Mouse (Mus musculus): Measurements from ENCODE around the gene Nsa2. TPM values are rescaled to one million over a fixed set of nuclear protein-coding genes. Genes with fewer than 3 reads are reported as not detected.
"Not testable (repeated sequence)": the region's sequence is repeated elsewhere in the genome, so short reads cannot be mapped to it uniquely, and the experiment has no call there.

Gene Nsa2
- polyA plus RNA-seq, 1 experiment from 2014 or later: 51.2 TPM

- Histone ChIP-seq H3K4me1 (ENCODE audit: control insufficient read depth, insufficient read depth, low read length) (no peaks in the 10 kb centered on the region), H3K9ac (ENCODE audit: low read depth, low read length) (no peak overlapping the region), H3K27me3 (replicated peaks; ENCODE audit: control insufficient read depth, insufficient read depth, low read length) (no peaks in the 10 kb centered on the region), H3K4me3 (ENCODE audit: low read length) (no peak overlapping the region), H3K9me3 (ENCODE audit: control insufficient read depth, low read length) (no peaks in the 10 kb centered on the region), H3K36me3 (ENCODE audit: control insufficient read depth, insufficient read depth, low read length) (peaks cover 9% of the 10 kb centered on the region), H3K4me2 (ENCODE audit: low read depth, low read length) (no peak overlapping the region), H3K27ac (ENCODE audit: low read length) (peak overlapping the region; percentile 86)
- peak; percentile 97 for ATAC-seq
- WGBS: 65% methylated on average over 10 of the region's 10 CpGs
Observed at GRCm38 (mm10) chr13:97175520-97176264, 38.0 kb upstream of the Nsa2 start.

- WGBS: 61% methylated on average over 4 of the region's 4 CpGs
- H3K4me1 ChIP-seq (ENCODE audit: control insufficient read depth, insufficient read depth, low read length): no peaks in the 10 kb centered on the region
- H3K4me3 ChIP-seq (ENCODE audit: low read length): no peak overlapping the region
- no peak for ATAC-seq
- peaks cover 6% of the 10 kb centered on the region; the same call in 1 of the 2 replicates for H3K36me3 ChIP-seq (ENCODE audit: control insufficient read depth, insufficient read depth, low read length)
- H3K4me2 ChIP-seq (ENCODE audit: low read depth, low read length): no peak overlapping the region
- H3K9me3 ChIP-seq (ENCODE audit: control insufficient read depth, low read length): no peaks in the 10 kb centered on the region
- no peaks in the 10 kb centered on the region for H3K27me3 ChIP-seq (replicated peaks; ENCODE audit: control insufficient read depth, insufficient read depth, low read length)
- no peak overlapping the region for H3K27ac ChIP-seq (ENCODE audit: low read length)
- H3K9ac ChIP-seq (ENCODE audit: low read depth, low read length): no peak overlapping the region
Observed at GRCm38 (mm10) chr13:97145834-97146233, 8.1 kb upstream of the Nsa2 start.

- ATAC-seq: no peak
- Histone ChIP-seq H3K4me3 (ENCODE audit: low read length) (no peak overlapping the region), H3K4me2 (ENCODE audit: low read depth, low read length) (no peak overlapping the region), H3K9me3 (ENCODE audit: control insufficient read depth, low read length) (no peaks in the 10 kb centered on the region), H3K4me1 (ENCODE audit: control insufficient read depth, insufficient read depth, low read length) (peaks cover 6% of the 10 kb centered on the region), H3K27ac (ENCODE audit: low read length) (no peak overlapping the region), H3K36me3 (ENCODE audit: control insufficient read depth, insufficient read depth, low read length) (peaks cover 6% of the 10 kb centered on the region; the same call in 1 of the 2 replicates), H3K9ac (ENCODE audit: low read depth, low read length) (no peak overlapping the region), H3K27me3 (replicated peaks; ENCODE audit: control insufficient read depth, insufficient read depth, low read length) (no peaks in the 10 kb centered on the region)
- WGBS: 80% methylated on average over 7 of the region's 7 CpGs
Observed at GRCm38 (mm10) chr13:97142321-97142720, 4.6 kb upstream of the Nsa2 start.

GRCm38 (mm10) chr13:97138404-97138931 lies 731 bp upstream of the Nsa2 start:
- H3K4me3 ChIP-seq (ENCODE audit: low read length): peak overlapping the region; percentile 65
- H3K27me3 ChIP-seq (replicated peaks; ENCODE audit: control insufficient read depth, insufficient read depth, low read length); H3K4me1 ChIP-seq (ENCODE audit: control insufficient read depth, insufficient read depth, low read length); H3K36me3 ChIP-seq (ENCODE audit: control insufficient read depth, insufficient read depth, low read length); ATAC-seq; H3K9me3 ChIP-seq (ENCODE audit: control insufficient read depth, low read length): not testable (repeated sequence)
- peak overlapping the region; percentile 66 for H3K27ac ChIP-seq (ENCODE audit: low read length)
- 26% methylated on average over 8 of the region's 8 CpGs for WGBS
- peak overlapping the region; percentile 51 for H3K4me2 ChIP-seq (ENCODE audit: low read depth, low read length)
- peak overlapping the region; percentile 75 for H3K9ac ChIP-seq (ENCODE audit: low read depth, low read length)

- not testable (repeated sequence) for H3K27me3 ChIP-seq (replicated peaks; ENCODE audit: control insufficient read depth, insufficient read depth, low read length); ATAC-seq; H3K9ac ChIP-seq (ENCODE audit: low read depth, low read length); H3K27ac ChIP-seq (ENCODE audit: low read length); H3K4me3 ChIP-seq (ENCODE audit: low read length); H3K4me1 ChIP-seq (ENCODE audit: control insufficient read depth, insufficient read depth, low read length); H3K4me2 ChIP-seq (ENCODE audit: low read depth, low read length); H3K9me3 ChIP-seq (ENCODE audit: control insufficient read depth, low read length)
- no CpG with 5 or more reads among the region's 2 CpGs for WGBS
- H3K36me3 ChIP-seq (ENCODE audit: control insufficient read depth, insufficient read depth, low read length): peaks cover 11% of the 10 kb centered on the region; the same call in 1 of the 2 replicates
Observed at GRCm38 (mm10) chr13:97130413-97130812, 7.3 kb downstream of the Nsa2 start.

GRCm38 (mm10) chr13:97129654-97130053 lies 8.1 kb downstream of the Nsa2 start:
- not testable (repeated sequence) for H3K9ac ChIP-seq (ENCODE audit: low read depth, low read length); H3K4me1 ChIP-seq (ENCODE audit: control insufficient read depth, insufficient read depth, low read length); H3K4me3 ChIP-seq (ENCODE audit: low read length); H3K27me3 ChIP-seq (replicated peaks; ENCODE audit: control insufficient read depth, insufficient read depth, low read length); H3K9me3 ChIP-seq (ENCODE audit: control insufficient read depth, low read length); ATAC-seq; H3K36me3 ChIP-seq (ENCODE audit: control insufficient read depth, insufficient read depth, low read length); H3K4me2 ChIP-seq (ENCODE audit: low read depth, low read length); H3K27ac ChIP-seq (ENCODE audit: low read length)
- 78% methylated on average over 2 of the region's 4 CpGs for WGBS

GRCm38 (mm10) chr13:97121341-97121740 lies 16.4 kb downstream of the Nsa2 start:
- Histone ChIP-seq H3K27me3 (replicated peaks; ENCODE audit: control insufficient read depth, insufficient read depth, low read length) (no peaks in the 10 kb centered on the region), H3K27ac (ENCODE audit: low read length) (no peak overlapping the region), H3K4me1 (ENCODE audit: control insufficient read depth, insufficient read depth, low read length) (no peaks in the 10 kb centered on the region), H3K9me3 (ENCODE audit: control insufficient read depth, low read length) (no peaks in the 10 kb centered on the region), H3K9ac (ENCODE audit: low read depth, low read length) (no peak overlapping the region), H3K4me2 (ENCODE audit: low read depth, low read length) (no peak overlapping the region), H3K36me3 (ENCODE audit: control insufficient read depth, insufficient read depth, low read length) (no peaks in the 10 kb centered on the region), H3K4me3 (ENCODE audit: low read length) (no peak overlapping the region)
- ATAC-seq: no peak
- WGBS: 87% methylated on average over 3 of the region's 3 CpGs

- H3K9me3 ChIP-seq (ENCODE audit: control insufficient read depth, low read length): no peaks in the 10 kb centered on the region
- no peak overlapping the region for H3K27ac ChIP-seq (ENCODE audit: low read length)
- 81% methylated on average over 4 of the region's 4 CpGs for WGBS
- H3K4me1 ChIP-seq (ENCODE audit: control insufficient read depth, insufficient read depth, low read length): no peaks in the 10 kb centered on the region
- H3K27me3 ChIP-seq (replicated peaks; ENCODE audit: control insufficient read depth, insufficient read depth, low read length): no peaks in the 10 kb centered on the region
- no peaks in the 10 kb centered on the region for H3K36me3 ChIP-seq (ENCODE audit: control insufficient read depth, insufficient read depth, low read length)
- H3K4me3 ChIP-seq (ENCODE audit: low read length): no peak overlapping the region
- ATAC-seq: no peak
- no peak overlapping the region for H3K9ac ChIP-seq (ENCODE audit: low read depth, low read length)
- no peak overlapping the region for H3K4me2 ChIP-seq (ENCODE audit: low read depth, low read length)
Observed at GRCm38 (mm10) chr13:97109046-97109445, 28.7 kb downstream of the Nsa2 start.

GRCm38 (mm10) chr13:97107721-97108120 lies 30.0 kb downstream of the Nsa2 start:
- not testable (repeated sequence) for ATAC-seq; H3K9me3 ChIP-seq (ENCODE audit: control insufficient read depth, low read length); H3K27me3 ChIP-seq (replicated peaks; ENCODE audit: control insufficient read depth, insufficient read depth, low read length); H3K4me2 ChIP-seq (ENCODE audit: low read depth, low read length); H3K27ac ChIP-seq (ENCODE audit: low read length); H3K4me1 ChIP-seq (ENCODE audit: control insufficient read depth, insufficient read depth, low read length); H3K36me3 ChIP-seq (ENCODE audit: control insufficient read depth, insufficient read depth, low read length); H3K9ac ChIP-seq (ENCODE audit: low read depth, low read length); H3K4me3 ChIP-seq (ENCODE audit: low read length)
- WGBS: 91% methylated on average over 4 of the region's 4 CpGs
